Mouse (Mus musculus): Measurements from ENCODE around the gene Foxd1.

DNA sequence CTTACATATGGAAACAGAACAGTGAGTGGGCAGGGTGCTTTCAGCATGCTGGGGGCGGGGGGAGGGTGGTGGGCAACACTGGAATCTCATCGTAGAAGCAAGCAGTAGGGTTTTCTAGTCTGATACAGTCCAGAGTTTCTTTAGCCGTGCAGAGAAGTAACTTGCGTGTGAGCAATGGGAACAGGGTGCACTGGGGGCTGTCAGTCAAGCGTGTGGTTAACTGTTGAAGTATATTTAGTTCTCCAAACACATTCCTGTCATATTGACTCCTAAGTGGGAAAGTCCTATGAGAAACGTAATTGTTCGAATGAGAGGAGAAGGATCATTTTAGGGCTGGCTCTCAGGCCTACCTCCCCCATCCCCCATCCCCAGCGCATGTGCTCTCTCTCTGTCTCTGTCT lies 20.5 kb downstream of the Foxd1 start:
- TF ChIP-seq POLR2A (IDR thresholded peaks at IDR 0.05; ENCODE audit: extremely low read depth, insufficient read depth, low read length) (no peak), CTCF (IDR thresholded peaks at IDR 0.05; ENCODE audit: extremely low read depth, insufficient read depth, low read length) (no peak)
